Mouse (Mus musculus): ENCODE measurements around the gene Tmem120b.
"Not testable (repeated sequence)": the region's sequence is repeated elsewhere in the genome, so short reads cannot be mapped to it uniquely, and the experiment has no call there.

The Tmem120b gene

GRCm38 (mm10) chr5:123057366-123058250, 10.6 kb upstream of the Tmem120b start:
- peak; percentile 98 for DNase-seq (ENCODE audit: low spot score)

GRCm38 (mm10) chr5:123058251-123059102, 9.7 kb upstream of the Tmem120b start:
- DNase-seq (ENCODE audit: low spot score), result no peak

GRCm38 (mm10) chr5:123059757-123060520, 8.3 kb upstream of the Tmem120b start:
- no peak for DNase-seq (ENCODE audit: low spot score)

GRCm38 (mm10) chr5:123060706-123061401, 7.4 kb upstream of the Tmem120b start:
- DNase-seq (ENCODE audit: low spot score), result no peak

GRCm38 (mm10) chr5:123061402-123061749, 6.8 kb upstream of the Tmem120b start:
- not testable (repeated sequence) for DNase-seq (ENCODE audit: low spot score)

GRCm38 (mm10) chr5:123063141-123063540, 5.1 kb upstream of the Tmem120b start:
- no peak for DNase-seq (ENCODE audit: low spot score)

- DNase-seq (ENCODE audit: low spot score), result peak; percentile 79
Observed at GRCm38 (mm10) chr5:123064207-123064606, 4.0 kb upstream of the Tmem120b start.

GRCm38 (mm10) chr5:123067395-123067995, 720 bp upstream of the Tmem120b start:
- no peak for DNase-seq (ENCODE audit: low spot score)

- DNase-seq (ENCODE audit: low spot score), result no peak
Observed at GRCm38 (mm10) chr5:123068714-123069113, 499 bp downstream of the Tmem120b start.

- peak; percentile 97 for DNase-seq (ENCODE audit: low spot score)
Observed at GRCm38 (mm10) chr5:123075576-123076418, 7.6 kb downstream of the Tmem120b start.

GRCm38 (mm10) chr5:123076419-123077281, 8.4 kb downstream of the Tmem120b start:
- no peak for DNase-seq (ENCODE audit: low spot score)

- no peak for DNase-seq (ENCODE audit: low spot score)
Observed at GRCm38 (mm10) chr5:123079568-123079967, 11.4 kb downstream of the Tmem120b start.

GRCm38 (mm10) chr5:123080041-123080440, 11.8 kb downstream of the Tmem120b start:
- DNase-seq (ENCODE audit: low spot score), result no peak

GRCm38 (mm10) chr5:123080510-123080909, 12.3 kb downstream of the Tmem120b start:
- no peak for DNase-seq (ENCODE audit: low spot score)

- no peak for DNase-seq (ENCODE audit: low spot score)
Observed at GRCm38 (mm10) chr5:123083340-123084050, 15.3 kb downstream of the Tmem120b start.

GRCm38 (mm10) chr5:123086501-123086900, 18.3 kb downstream of the Tmem120b start:
- no peak for DNase-seq (ENCODE audit: low spot score)

GRCm38 (mm10) chr5:123088784-123089183, 20.6 kb downstream of the Tmem120b start:
- no peak for DNase-seq (ENCODE audit: low spot score)

- no peak for DNase-seq (ENCODE audit: low spot score)
Observed at GRCm38 (mm10) chr5:123090560-123091306, 22.5 kb downstream of the Tmem120b start.
